Mouse (Mus musculus): Measurements from ENCODE around the gene Txn2. TPM values are rescaled to one million over a fixed set of nuclear protein-coding genes. Genes with fewer than 3 reads are reported as not detected.
A peak's percentile ranks its signal among the peaks of the same experiment; 100 is the strongest.

Txn2 gene
- polyA plus RNA-seq, 1 experiment from 2014 or later: 203 TPM

- Histone ChIP-seq H3K9me3 (no peaks in the 10 kb centered on the region), H3K27ac (no peak overlapping the region), H3K36me3 (replicated peaks) (peaks cover 20% of the 10 kb centered on the region), H3K27me3 (replicated peaks) (no peaks in the 10 kb centered on the region), H3K4me2 (no peak overlapping the region), H3K4me3 (no peak overlapping the region), H3K9ac (no peak overlapping the region), H3K4me1 (no peaks in the 10 kb centered on the region)
- WGBS: 41% methylated on average over 8 of the region's 8 CpGs
- peak; percentile 54 for ATAC-seq (replicated peaks)
Observed at GRCm38 (mm10) chr15:77916851-77917544, 11.8 kb downstream of the Txn2 start.

- no peak overlapping the region for H3K4me2 ChIP-seq
- no peak overlapping the region for H3K27ac ChIP-seq
- H3K27me3 ChIP-seq (replicated peaks): no peaks in the 10 kb centered on the region
- WGBS: 94% methylated on average over 4 of the region's 4 CpGs
- H3K4me1 ChIP-seq: no peaks in the 10 kb centered on the region
- no peak overlapping the region for H3K9ac ChIP-seq
- peaks cover 12% of the 10 kb centered on the region; the same call in 1 of the 2 replicates for H3K36me3 ChIP-seq (replicated peaks)
- no peak overlapping the region for H3K4me3 ChIP-seq
- no peaks in the 10 kb centered on the region for H3K9me3 ChIP-seq
- ATAC-seq (replicated peaks): no peak
Observed at GRCm38 (mm10) chr15:77915287-77915686, 13.5 kb downstream of the Txn2 start.

- Histone ChIP-seq H3K4me3 (no peak overlapping the region), H3K36me3 (replicated peaks) (peaks cover 12% of the 10 kb centered on the region; the same call in 1 of the 2 replicates), H3K4me1 (no peaks in the 10 kb centered on the region), H3K9ac (no peak overlapping the region), H3K27ac (no peak overlapping the region), H3K4me2 (no peak overlapping the region), H3K27me3 (replicated peaks) (no peaks in the 10 kb centered on the region), H3K9me3 (no peaks in the 10 kb centered on the region)
- 97% methylated on average over 3 of the region's 3 CpGs for WGBS
- ATAC-seq (replicated peaks): no peak
Observed at GRCm38 (mm10) chr15:77914507-77914906, 14.3 kb downstream of the Txn2 start.

- Histone ChIP-seq H3K4me1 (no peaks in the 10 kb centered on the region), H3K9ac (no peak overlapping the region), H3K9me3 (no peaks in the 10 kb centered on the region), H3K4me2 (no peak overlapping the region), H3K27me3 (replicated peaks) (no peaks in the 10 kb centered on the region), H3K27ac (no peak overlapping the region), H3K4me3 (no peak overlapping the region), H3K36me3 (replicated peaks) (peaks cover 12% of the 10 kb centered on the region; the same call in 1 of the 2 replicates)
- ATAC-seq (replicated peaks): no peak
- 89% methylated on average over 8 of the region's 8 CpGs for WGBS
Observed at GRCm38 (mm10) chr15:77913054-77913453, 15.8 kb downstream of the Txn2 start.

GRCm38 (mm10) chr15:77912585-77912984 is 16.2 kb downstream of the Txn2 start:
- Histone ChIP-seq H3K27ac (no peak overlapping the region), H3K36me3 (replicated peaks) (peaks cover 12% of the 10 kb centered on the region; the same call in 1 of the 2 replicates), H3K9ac (no peak overlapping the region), H3K9me3 (no peaks in the 10 kb centered on the region), H3K27me3 (replicated peaks) (no peaks in the 10 kb centered on the region), H3K4me2 (no peak overlapping the region), H3K4me3 (no peak overlapping the region), H3K4me1 (no peaks in the 10 kb centered on the region)
- 63% methylated on average over 7 of the region's 7 CpGs for WGBS
- no peak for ATAC-seq (replicated peaks)

- H3K4me2 ChIP-seq: no peak overlapping the region
- no peak overlapping the region for H3K9ac ChIP-seq
- H3K4me3 ChIP-seq: no peak overlapping the region
- 50% methylated on average over 5 of the region's 5 CpGs for WGBS
- no peaks in the 10 kb centered on the region for H3K27me3 ChIP-seq (replicated peaks)
- peaks cover 12% of the 10 kb centered on the region; the same call in 1 of the 2 replicates for H3K36me3 ChIP-seq (replicated peaks)
- H3K9me3 ChIP-seq: no peaks in the 10 kb centered on the region
- ATAC-seq (replicated peaks): no peak
- H3K27ac ChIP-seq: no peak overlapping the region
- no peaks in the 10 kb centered on the region for H3K4me1 ChIP-seq
Observed at GRCm38 (mm10) chr15:77912048-77912447, 16.8 kb downstream of the Txn2 start.

GRCm38 (mm10) chr15:77911065-77911464 is 17.7 kb downstream of the Txn2 start:
- WGBS: 10% methylated on average over 2 of the region's 2 CpGs
- no peak overlapping the region for H3K27ac ChIP-seq
- peaks cover 8% of the 10 kb centered on the region; the same call in 1 of the 2 replicates for H3K36me3 ChIP-seq (replicated peaks)
- no peak overlapping the region for H3K9ac ChIP-seq
- H3K9me3 ChIP-seq: no peaks in the 10 kb centered on the region
- no peak overlapping the region for H3K4me3 ChIP-seq
- no peak for ATAC-seq (replicated peaks)
- H3K4me1 ChIP-seq: no peaks in the 10 kb centered on the region
- peaks cover 7% of the 10 kb centered on the region for H3K27me3 ChIP-seq (replicated peaks)
- no peak overlapping the region for H3K4me2 ChIP-seq

GRCm38 (mm10) chr15:77907646-77908518 is 20.9 kb downstream of the Txn2 start:
- H3K27me3 ChIP-seq (replicated peaks): peaks cover 8% of the 10 kb centered on the region
- H3K9me3 ChIP-seq: no peaks in the 10 kb centered on the region
- no peak overlapping the region for H3K4me3 ChIP-seq
- no peak overlapping the region for H3K9ac ChIP-seq
- peaks cover 7% of the 10 kb centered on the region for H3K4me1 ChIP-seq
- no peak overlapping the region for H3K27ac ChIP-seq
- ATAC-seq (replicated peaks): no peak
- no peaks in the 10 kb centered on the region for H3K36me3 ChIP-seq (replicated peaks)
- 67% methylated on average over 9 of the region's 9 CpGs for WGBS
- no peak overlapping the region for H3K4me2 ChIP-seq

GRCm38 (mm10) chr15:77906545-77906944 is 22.3 kb downstream of the Txn2 start:
- no peak overlapping the region for H3K4me2 ChIP-seq
- H3K4me1 ChIP-seq: peaks cover 7% of the 10 kb centered on the region
- H3K27ac ChIP-seq: no peak overlapping the region
- H3K4me3 ChIP-seq: no peak overlapping the region
- H3K27me3 ChIP-seq (replicated peaks): peaks cover 8% of the 10 kb centered on the region
- no peaks in the 10 kb centered on the region for H3K9me3 ChIP-seq
- 48% methylated on average over 10 of the region's 10 CpGs for WGBS
- no peak for ATAC-seq (replicated peaks)
- no peak overlapping the region for H3K9ac ChIP-seq
- H3K36me3 ChIP-seq (replicated peaks): no peaks in the 10 kb centered on the region

- H3K36me3 ChIP-seq (replicated peaks): no peaks in the 10 kb centered on the region
- no peak overlapping the region for H3K27ac ChIP-seq
- WGBS: 79% methylated on average over 8 of the region's 8 CpGs
- H3K9ac ChIP-seq: no peak overlapping the region
- no peak overlapping the region for H3K4me2 ChIP-seq
- H3K27me3 ChIP-seq (replicated peaks): peaks cover 8% of the 10 kb centered on the region
- no peak overlapping the region for H3K4me3 ChIP-seq
- no peaks in the 10 kb centered on the region for H3K9me3 ChIP-seq
- peaks cover 7% of the 10 kb centered on the region for H3K4me1 ChIP-seq
- ATAC-seq (replicated peaks): no peak
Observed at GRCm38 (mm10) chr15:77906081-77906480, 22.7 kb downstream of the Txn2 start.

- Histone ChIP-seq H3K9ac (peak overlapping the region; percentile 31; the same call in 1 of the 2 replicates), H3K4me2 (peak overlapping the region; percentile 64), H3K4me1 (peaks cover 7% of the 10 kb centered on the region), H3K27ac (no peak overlapping the region), H3K27me3 (replicated peaks) (peaks cover 8% of the 10 kb centered on the region), H3K9me3 (no peaks in the 10 kb centered on the region), H3K36me3 (replicated peaks) (no peaks in the 10 kb centered on the region), H3K4me3 (peak overlapping the region; percentile 33)
- no peak for ATAC-seq (replicated peaks)
- WGBS: 2% methylated on average over 26 of the region's 26 CpGs
Observed at GRCm38 (mm10) chr15:77905275-77905970, 23.4 kb downstream of the Txn2 start.

GRCm38 (mm10) chr15:77904363-77904892 is 24.4 kb downstream of the Txn2 start:
- Histone ChIP-seq H3K9me3 (no peaks in the 10 kb centered on the region), H3K4me3 (no peak overlapping the region), H3K9ac (no peak overlapping the region), H3K27me3 (replicated peaks) (peaks cover 8% of the 10 kb centered on the region), H3K4me2 (no peak overlapping the region), H3K4me1 (peaks cover 7% of the 10 kb centered on the region), H3K27ac (no peak overlapping the region), H3K36me3 (replicated peaks) (no peaks in the 10 kb centered on the region)
- 32% methylated on average over 12 of the region's 12 CpGs for WGBS
- no peak for ATAC-seq (replicated peaks)
